Mouse (Mus musculus) embryonic facial prominence, embryonic 14.5 days (tissue): ENCODE data around the gene Cstf3. TPM values are rescaled to one million over a fixed set of nuclear protein-coding genes. Genes with fewer than 3 reads are reported as not detected.

Experiments
- ATAC-seq: fragments of 200-750 bp; cut with Nextera tagmentation; 2 replicates; pipeline ENCODE4 v1.8.0; 2017; ENCODE audit warnings: low read depth, moderate number of reproducible peaks, moderate TSS enrichment
- DNase-seq: peaks from one replicate; pipeline ENCODE4 v3.0.0-alpha.2; 2015; ENCODE audit warnings: low spot score
- H3K27ac ChIP-seq: fragments of 300-500 bp; sonication (generic); replicated peaks from 2 replicates; pipeline ENCODE4 v1.5.1; 2014; ENCODE audit warnings: low read depth, mild to moderate bottlenecking, low read length, moderate library complexity
- H3K27me3 ChIP-seq: fragments of 300-500 bp; sonication (generic); replicated peaks from 2 replicates; pipeline ENCODE4 v1.6.1; 2014; ENCODE audit warnings: low read length; ENCODE audit not compliant: control insufficient read depth, insufficient read depth
- H3K36me3 ChIP-seq: fragments of 300-500 bp; sonication (generic); 2 replicates; pipeline ENCODE4 v1.6.1; 2014; ENCODE audit warnings: low read length, mixed read lengths; ENCODE audit not compliant: control insufficient read depth, insufficient read depth
- H3K4me1 ChIP-seq: fragments of 300-500 bp; sonication (generic); 2 replicates; pipeline ENCODE4 v1.6.1; 2014; ENCODE audit warnings: antibody characterized with exemption, low read length; ENCODE audit not compliant: control insufficient read depth, insufficient read depth
- H3K4me2 ChIP-seq: fragments of 300-500 bp; sonication (generic); 2 replicates; pipeline ENCODE4 v1.6.1; 2014; ENCODE audit warnings: low read depth, mild to moderate bottlenecking, low read length, moderate library complexity, mixed read lengths
- H3K4me3 ChIP-seq: fragments of 300-500 bp; sonication (generic); 2 replicates; pipeline ENCODE4 v1.5.1; 2014; ENCODE audit warnings: low read depth, mild to moderate bottlenecking, low read length
- H3K9ac ChIP-seq: fragments of 300-500 bp; sonication (generic); 2 replicates; pipeline ENCODE4 v1.6.1; 2014; ENCODE audit warnings: low read depth, mild to moderate bottlenecking, low read length, moderate library complexity, mixed read lengths
- H3K9me3 ChIP-seq: fragments of 300-500 bp; sonication (generic); 2 replicates; pipeline ENCODE4 v1.6.1; 2016; ENCODE audit warnings: low read length; ENCODE audit not compliant: control insufficient read depth
- WGBS: fragments of 180-500 bp; shearing (Covaris S2); extraction: QIAGEN DNeasy Blood & Tissue Kit; methylation state at CpG from one replicate; pipeline ENCODE4 v1.1.7; 2014; 5-methylcytosine and 5-hydroxymethylcytosine counted together
- polyA plus RNA-seq: library from polyadenylated mRNA; unstranded; fragments of >200 nt; fragmentation: Nextera tagmentation; extraction: Ambion mirVana; gene quantifications from 2 replicates; pipeline ENCODE4 v1.2.1, GENCODE M21; 2014

Cstf3 gene
- polyA plus RNA-seq, 1 experiment from 2014 or later: 47.3 TPM

GRCm38 (mm10) chr2:104572066-104572465 lies 18.3 kb upstream of the Cstf3 start:
- H3K27ac ChIP-seq: no peak overlapping the region
- no peak overlapping the region for H3K4me2 ChIP-seq
- no peak overlapping the region for H3K9ac ChIP-seq
- no peaks in the 10 kb centered on the region for H3K36me3 ChIP-seq
- H3K4me1 ChIP-seq: no peaks in the 10 kb centered on the region
- no peak overlapping the region for H3K4me3 ChIP-seq
- no peaks in the 10 kb centered on the region for H3K27me3 ChIP-seq
- 72% methylated on average over 6 of the region's 6 CpGs for whole genome bisulfite sequencing
- no peaks in the 10 kb centered on the region for H3K9me3 ChIP-seq
- no peak for DNase-seq
- no peak for ATAC-seq

- no peak overlapping the region for H3K9ac ChIP-seq
- no peaks in the 10 kb centered on the region for H3K27me3 ChIP-seq
- no peak overlapping the region for H3K4me3 ChIP-seq
- H3K4me1 ChIP-seq: no peaks in the 10 kb centered on the region
- DNase-seq: no peak
- no peaks in the 10 kb centered on the region for H3K9me3 ChIP-seq
- WGBS: 71% methylated on average over 5 of the region's 5 CpGs
- H3K27ac ChIP-seq: no peak overlapping the region
- ATAC-seq: no peak
- no peak overlapping the region for H3K4me2 ChIP-seq
- H3K36me3 ChIP-seq: no peaks in the 10 kb centered on the region
Measured at GRCm38 (mm10) chr2:104576216-104576615, 14.1 kb upstream of the Cstf3 start.

GRCm38 (mm10) chr2:104578021-104578420 lies 12.3 kb upstream of the Cstf3 start:
- no peaks in the 10 kb centered on the region for H3K9me3 ChIP-seq
- no peaks in the 10 kb centered on the region for H3K27me3 ChIP-seq
- ATAC-seq: no peak
- H3K9ac ChIP-seq: no peak overlapping the region
- H3K4me3 ChIP-seq: no peak overlapping the region
- H3K4me1 ChIP-seq: no peaks in the 10 kb centered on the region
- no peak overlapping the region for H3K27ac ChIP-seq
- H3K4me2 ChIP-seq: no peak overlapping the region
- DNase-seq: no peak
- WGBS: 68% methylated on average over 5 of the region's 5 CpGs
- H3K36me3 ChIP-seq: no peaks in the 10 kb centered on the region

- H3K9ac ChIP-seq: no peak overlapping the region
Measured at GRCm38 (mm10) chr2:104578836-104579604, 11.3 kb upstream of the Cstf3 start.

GRCm38 (mm10) chr2:104579784-104580446 lies 10.4 kb upstream of the Cstf3 start:
- no peaks in the 10 kb centered on the region for H3K4me1 ChIP-seq
- H3K36me3 ChIP-seq: no peaks in the 10 kb centered on the region
- no peaks in the 10 kb centered on the region for H3K9me3 ChIP-seq
- no peak overlapping the region for H3K9ac ChIP-seq
- H3K4me3 ChIP-seq: no peak overlapping the region
- 75% methylated on average over 7 of the region's 7 CpGs for WGBS
- DNase-seq (no peak), ATAC-seq (0 out of 2 replicates have a peak, but pooled peaks have one; percentile 26)
- no peak overlapping the region for H3K4me2 ChIP-seq
- H3K27ac ChIP-seq: no peak overlapping the region
- no peaks in the 10 kb centered on the region for H3K27me3 ChIP-seq

More at GRCm38 (mm10) chr2:104578836-104579604, 11.3 kb upstream of the Cstf3 start:
- ATAC-seq: no peak
- no peak overlapping the region for H3K27ac ChIP-seq
- no peaks in the 10 kb centered on the region for H3K27me3 ChIP-seq
- WGBS: 61% methylated on average over 4 of the region's 5 CpGs
- no peak overlapping the region for H3K4me2 ChIP-seq
- H3K36me3 ChIP-seq: no peaks in the 10 kb centered on the region
- no peak overlapping the region for H3K4me3 ChIP-seq
- H3K9me3 ChIP-seq: no peaks in the 10 kb centered on the region
- no peak for DNase-seq
- no peaks in the 10 kb centered on the region for H3K4me1 ChIP-seq

GRCm38 (mm10) chr2:104581281-104581879 lies 8.9 kb upstream of the Cstf3 start:
- 77% methylated on average over 9 of the region's 9 CpGs for WGBS
- no peaks in the 10 kb centered on the region for H3K4me1 ChIP-seq
- H3K36me3 ChIP-seq: no peaks in the 10 kb centered on the region
- H3K4me2 ChIP-seq: no peak overlapping the region
- H3K9me3 ChIP-seq: no peaks in the 10 kb centered on the region
- H3K4me3 ChIP-seq: no peak overlapping the region
- H3K27me3 ChIP-seq: no peaks in the 10 kb centered on the region
- ATAC-seq (no peak), DNase-seq (no peak)
- H3K9ac ChIP-seq: no peak overlapping the region
- H3K27ac ChIP-seq: no peak overlapping the region; the same call in 1 of the 2 replicates

- Histone ChIP-seq H3K36me3 (no peaks in the 10 kb centered on the region), H3K9ac (no peak overlapping the region), H3K4me1 (no peaks in the 10 kb centered on the region), H3K27me3 (no peaks in the 10 kb centered on the region), H3K4me3 (no peak overlapping the region), H3K4me2 (no peak overlapping the region), H3K27ac (no peak overlapping the region), H3K9me3 (no peaks in the 10 kb centered on the region)
- DNase-seq: no peak
- no peak for ATAC-seq
- 74% methylated on average over 6 of the region's 6 CpGs for WGBS
Measured at GRCm38 (mm10) chr2:104583032-104583431, 7.3 kb upstream of the Cstf3 start.

- H3K27me3 ChIP-seq: no peaks in the 10 kb centered on the region
- H3K9ac ChIP-seq: no peak overlapping the region
- 66% methylated on average over 7 of the region's 7 CpGs for WGBS
- peaks cover 1% of the 10 kb centered on the region; the same call in 1 of the 2 replicates for H3K4me1 ChIP-seq
- no peak for ATAC-seq
- H3K9me3 ChIP-seq: no peaks in the 10 kb centered on the region
- no peak overlapping the region for H3K4me3 ChIP-seq
- H3K36me3 ChIP-seq: no peaks in the 10 kb centered on the region
- no peak overlapping the region for H3K4me2 ChIP-seq
- DNase-seq: no peak
- no peak overlapping the region for H3K27ac ChIP-seq
Measured at GRCm38 (mm10) chr2:104584226-104584625, 6.1 kb upstream of the Cstf3 start.
